In the genomic region with DNA sequence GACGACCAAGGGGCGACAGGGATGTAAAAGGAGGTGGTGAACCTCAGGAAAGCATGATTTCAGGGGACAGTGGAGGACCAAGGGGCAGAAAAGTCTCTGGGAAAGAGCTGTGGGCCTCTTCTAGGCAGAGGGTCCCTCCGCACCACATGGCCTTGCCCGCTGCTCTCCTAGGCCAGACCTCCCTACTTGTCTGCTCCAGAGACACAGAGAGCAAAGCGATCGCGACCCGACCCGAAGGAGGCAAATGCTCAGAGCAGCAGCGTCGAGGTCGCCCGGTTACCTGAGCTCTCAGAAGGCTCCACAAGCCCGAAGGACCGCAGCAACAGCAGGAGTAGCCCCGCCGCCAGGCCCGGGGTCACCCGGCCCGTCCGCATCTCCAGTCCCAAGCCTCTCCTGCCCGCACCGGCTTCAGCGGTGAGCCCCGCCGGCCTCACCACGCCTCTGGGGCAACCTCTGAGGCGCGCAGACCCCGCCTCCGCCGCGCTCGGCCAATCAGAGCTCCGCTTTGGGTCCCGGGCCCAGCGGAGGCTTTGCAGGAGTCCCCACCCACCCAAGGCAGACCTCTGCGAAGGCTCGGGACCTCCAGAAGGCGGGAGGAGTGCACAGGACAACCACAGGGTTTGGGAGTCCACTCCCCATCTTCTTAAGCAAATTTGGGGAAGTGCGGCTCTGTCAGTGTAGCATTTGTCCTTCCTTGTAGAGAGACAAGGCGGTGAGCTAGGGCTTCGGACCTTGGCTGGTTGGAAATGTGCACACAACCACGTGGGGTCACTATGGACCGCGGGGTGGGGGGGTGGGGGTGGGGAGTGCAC, we compare ENCODE assay signal across 7 mouse cellular contexts. TPM values are rescaled to one million over a fixed set of nuclear protein-coding genes. Genes with fewer than 3 reads are reported as not detected.
A peak's percentile ranks its signal among the peaks of the same experiment; 100 is the strongest.
DNase-seq lines count a peak whose midpoint lies in the region; ATAC-seq and TF ChIP-seq lines count a peak whose summit lies in the region.

Gene Ly75, minus strand, starts transcription at position 446 of the 812 bp plus-strand sequence.

- H3K36me3 ChIP-seq in embryonic facial prominence, embryonic 10.5 days (replicated peaks) = no peaks in the 10 kb centered on the region
- H3K36me3 ChIP-seq in limb, embryonic 14.5 days (ENCODE audit: control insufficient read depth, insufficient read depth, low read length) = no peaks in the 10 kb centered on the region
- no peaks in the 10 kb centered on the region for H3K36me3 ChIP-seq in midbrain, postnatal 0 days (ENCODE audit: insufficient read depth, low read length)

- H3K4me3 ChIP-seq in embryonic facial prominence, embryonic 10.5 days = peak within 1 kb of the TSS; percentile 74
- peak within 1 kb of the TSS; percentile 43 for H3K4me3 ChIP-seq in limb, embryonic 14.5 days (replicated peaks; ENCODE audit: low read length)
- H3K4me3 ChIP-seq in midbrain, postnatal 0 days (ENCODE audit: low read depth, low read length) = peak within 1 kb of the TSS; percentile 47

- peak within 1 kb of the TSS; percentile 82 for H3K27ac ChIP-seq in embryonic facial prominence, embryonic 10.5 days (replicated peaks)
- no peak within 1 kb of the TSS for H3K27ac ChIP-seq in limb, embryonic 14.5 days (replicated peaks; ENCODE audit: low read depth, low read length)
- no peak within 1 kb of the TSS for H3K27ac ChIP-seq in midbrain, postnatal 0 days (ENCODE audit: low read depth, low read length)

- H3K27me3 ChIP-seq in embryonic facial prominence, embryonic 10.5 days (replicated peaks; ENCODE audit: low read depth, poor library complexity, severe bottlenecking) = peaks cover 22% of the 10 kb centered on the region
- no peaks in the 10 kb centered on the region for H3K27me3 ChIP-seq in limb, embryonic 14.5 days (ENCODE audit: control insufficient read depth, insufficient read depth, low read length)
- peaks cover 4% of the 10 kb centered on the region; the same call in 1 of the 2 replicates for H3K27me3 ChIP-seq in midbrain, postnatal 0 days (ENCODE audit: insufficient read depth, low read length)

- peak; percentile 92 for DNase-seq in adrenal gland, postnatal 14 days
- DNase-seq in embryonic facial prominence, embryonic 10.5 days (ENCODE audit: low spot score) = peak; percentile 95
- peak; percentile 81 to 89 for DNase-seq in heart, adult 18-20 months
- peak; percentile 87 for DNase-seq in kidney, adult 18-20 months
- peak; percentile 79 for DNase-seq in limb, embryonic 14.5 days (ENCODE audit: low spot score)
- peak; percentile 64 for DNase-seq in midbrain, postnatal 0 days (ENCODE audit: low spot score)
- peak; percentile 66 to 74 for DNase-seq in spleen, postnatal 14 days (ENCODE audit: low spot score in 2 of 2)

- no peak for TF ChIP-seq POLR2A in limb, embryonic 14.5 days (IDR thresholded peaks at IDR 0.05; ENCODE audit: borderline replicate concordance, extremely low read depth, insufficient read depth, insufficient read length)

- ATAC-seq in limb, embryonic 14.5 days (ENCODE audit: low FRiP score, low read depth) = peak; percentile 99
- peak; percentile 90 for ATAC-seq in midbrain, postnatal 0 days (ENCODE audit: low FRiP score)

- peak within 1 kb of the TSS; percentile 56 for H3K4me2 ChIP-seq in limb, embryonic 14.5 days (replicated peaks; ENCODE audit: low read depth, low read length, severe bottlenecking)
- peak within 1 kb of the TSS; percentile 86 for H3K4me2 ChIP-seq in midbrain, postnatal 0 days (ENCODE audit: low read depth, low read length, poor library complexity, severe bottlenecking)

- no peak for TF ChIP-seq CTCF in midbrain, postnatal 0 days (IDR thresholded peaks at IDR 0.05)

- H3K9me3 ChIP-seq in embryonic facial prominence, embryonic 10.5 days = no peaks in the 10 kb centered on the region
- no peaks in the 10 kb centered on the region for H3K9me3 ChIP-seq in limb, embryonic 14.5 days (ENCODE audit: control insufficient read depth, low read length)
- H3K9me3 ChIP-seq in midbrain, postnatal 0 days (ENCODE audit: low read length) = no peaks in the 10 kb centered on the region

- H3K9ac ChIP-seq in limb, embryonic 14.5 days (ENCODE audit: low read depth, low read length, severe bottlenecking) = peak within 1 kb of the TSS; percentile 58
- peak within 1 kb of the TSS; percentile 62 for H3K9ac ChIP-seq in midbrain, postnatal 0 days (replicated peaks; ENCODE audit: low read length, poor library complexity, severe bottlenecking)

- WGBS in embryonic facial prominence, embryonic 10.5 days = under 1% methylated on average over 46 of the region's 46 CpGs
- WGBS in limb, embryonic 14.5 days = 2% methylated on average over 31 of the region's 46 CpGs
- WGBS in midbrain, postnatal 0 days = 1% methylated on average over 35 of the region's 46 CpGs

- H3K4me1 ChIP-seq in embryonic facial prominence, embryonic 10.5 days = peaks cover 15% of the 10 kb centered on the region
- 0 out of 2 replicates have a peak, but pooled peaks cover 4% of the 10 kb centered on the region for H3K4me1 ChIP-seq in limb, embryonic 14.5 days (ENCODE audit: control insufficient read depth, insufficient read depth, low read length)
- no peaks in the 10 kb centered on the region for H3K4me1 ChIP-seq in midbrain, postnatal 0 days (ENCODE audit: insufficient read depth, low read length)

RNA-seq across cellular contexts. Expression of gene Ly75, which starts in this region (rescaled TPM):
- total RNA-seq in adrenal gland, postnatal 14 days (2021) = 1.1 and 1.7 TPM in 2 replicates
- 5.6 and 6.6 TPM in 2 replicates for polyA plus RNA-seq in embryonic facial prominence, embryonic 10.5 days (2016; fragmentation: Nextera tagmentation; extraction: Ambion mirVana)
- total RNA-seq in heart, adult 18-20 months (2021) = 1 to 10 TPM; 1.1 to 1.6 TPM
- 1.3 TPM in 2 replicates for polyA plus RNA-seq in limb, embryonic 14.5 days (2012; rRNA removed)
- polyA plus RNA-seq in limb, embryonic 14.5 days (2014; fragmentation: Nextera tagmentation; extraction: Ambion mirVana) = 1.0 and 1.5 TPM in 2 replicates
- total RNA-seq in midbrain, postnatal 0 days (2014; rRNA removed) = 2.9 and 4.8 TPM in 2 replicates
- polyA plus RNA-seq in midbrain, postnatal 0 days (2015; fragmentation: Nextera tagmentation; extraction: Ambion mirVana) = 1.2 and 1.5 TPM in 2 replicates
